Mouse (Mus musculus): ENCODE measurements around the gene Ms4a4c. TPM values are rescaled to one million over a fixed set of nuclear protein-coding genes. Genes with fewer than 3 reads are reported as not detected.

Gene Ms4a4c
- total and polyA plus RNA-seq, 3 experiments = 0.38 to 0.60 (median 0.54) TPM

GRCm38 (mm10) chr19:11368310-11368709 lies 36.3 kb upstream of the Ms4a4c start:
- Histone ChIP-seq H3K27ac (ENCODE audit: insufficient read depth, low read depth) (no peak overlapping the region), H3K4me1 (ENCODE audit: control insufficient read depth in 1 of 2, insufficient read depth in 2 of 2) (peaks cover 0 to 17% of the 10 kb centered on the region in 2 experiments; a peak in 1 of 4 replicates), H3K4me3 (replicated peaks in 1 of 3; ENCODE audit: low read depth in 2 of 3, low read length in 2 of 3, poor library complexity in 1 of 3) (no peak overlapping the region), H3K79me2 (replicated peaks; ENCODE audit: control insufficient read depth, extremely low read depth, insufficient read depth, poor library complexity, severe bottlenecking) (no peaks in the 10 kb centered on the region), H3K9me3 (replicated peaks; ENCODE audit: low read length) (no peaks in the 10 kb centered on the region), H3K27me3 (replicated peaks) (no peaks in the 10 kb centered on the region), H3K9ac (ENCODE audit: insufficient read depth, low read depth) (no peak overlapping the region), H3K4me2 (ENCODE audit: insufficient read depth, low read depth, poor library complexity, severe bottlenecking) (no peak overlapping the region; the same call in 1 of the 2 replicates), H3K36me3 (replicated peaks in 1 of 2; ENCODE audit: control insufficient read depth in 1 of 2, insufficient read depth in 1 of 2, low read length in 1 of 2) (no peaks in the 10 kb centered on the region)
- dilution Hi-C loops (cut with MboI; ENCODE audit: extremely low pct_ligation_motif_present, extremely low pct_unique_long_range_greater_than_20kb, low sequenced_read_pairs) = no loop called here
- TF ChIP-seq MAFK (IDR thresholded peaks at IDR 0.05; ENCODE audit: insufficient replicate concordance, low read length) (no peak), HCFC1 (IDR thresholded peaks at IDR 0.05; ENCODE audit: low read depth, low read length) (no peak), ZNF384 (IDR thresholded peaks at IDR 0.05; ENCODE audit: low read depth, low read length) (no peak), TCF12 (IDR thresholded peaks at IDR 0.05; ENCODE audit: low read depth, low read length) (no peak), MEF2A (IDR thresholded peaks at IDR 0.05; ENCODE audit: borderline replicate concordance, low read depth, low read length) (no peak), JUN (IDR thresholded peaks at IDR 0.05; ENCODE audit: insufficient read depth, low read depth, low read length) (no peak), KAT2A (IDR thresholded peaks at IDR 0.05; ENCODE audit: insufficient replicate concordance, low read length) (no peak), MAZ (IDR thresholded peaks at IDR 0.05; ENCODE audit: low read depth, low read length) (no peak), SMC3 (IDR thresholded peaks at IDR 0.05; ENCODE audit: low read depth, low read length) (no peak), EP300 (IDR thresholded peaks at IDR 0.05; ENCODE audit: low read length) (no peak), TBP (conservative IDR thresholded peaks at IDR 0.05; ENCODE audit: low read depth, low read length) (no peak), RAD21 (IDR thresholded peaks at IDR 0.05; ENCODE audit: low read depth, low read length) (no peak), JUND (conservative IDR thresholded peaks at IDR 0.05; ENCODE audit: low read depth, low read length) (no peak), CHD1 (IDR thresholded peaks at IDR 0.05; ENCODE audit: low read depth, low read length) (no peak), ZC3H11A (IDR thresholded peaks at IDR 0.05; ENCODE audit: low read depth, low read length) (no peak), POLR2AphosphoS2 (IDR thresholded peaks at IDR 0.05; ENCODE audit: low read depth, low read length) (no peak), USF1 (IDR thresholded peaks at IDR 0.05; ENCODE audit: low read depth, low read length) (no peak), BHLHE40 (IDR thresholded peaks at IDR 0.05; ENCODE audit: low read depth, low read length) (no peak), ETS1 (conservative IDR thresholded peaks at IDR 0.05; ENCODE audit: low read depth, low read length) (no peak), IRF4 (IDR thresholded peaks at IDR 0.05; ENCODE audit: low read depth, low read length) (no peak)
- DNase-seq (ENCODE audit: extremely low read depth) = no peak
- in situ Hi-C loops (cut with MboI; ENCODE audit: low pct_ligation_motif_present, low pct_unique_long_range_greater_than_20kb, low sequenced_read_pairs) = no loop called here

GRCm38 (mm10) chr19:11371181-11371580 lies 33.4 kb upstream of the Ms4a4c start:
- no peak overlapping the region for H3K4me3 ChIP-seq (replicated peaks in 1 of 3; ENCODE audit: low read depth in 2 of 3, low read length in 2 of 3, poor library complexity in 1 of 3)
- no peaks in the 10 kb centered on the region for H3K9me3 ChIP-seq (replicated peaks; ENCODE audit: low read length)
- no peak overlapping the region for H3K9ac ChIP-seq (ENCODE audit: insufficient read depth, low read depth)
- H3K79me2 ChIP-seq (replicated peaks; ENCODE audit: control insufficient read depth, extremely low read depth, insufficient read depth, poor library complexity, severe bottlenecking) = no peaks in the 10 kb centered on the region
- no peaks in the 10 kb centered on the region for H3K27me3 ChIP-seq (replicated peaks)
- in situ Hi-C loops (cut with MboI; ENCODE audit: low pct_ligation_motif_present, low pct_unique_long_range_greater_than_20kb, low sequenced_read_pairs) (no loop called here), dilution Hi-C loops (cut with MboI; ENCODE audit: extremely low pct_ligation_motif_present, extremely low pct_unique_long_range_greater_than_20kb, low sequenced_read_pairs) (no loop called here)
- H3K36me3 ChIP-seq (replicated peaks in 1 of 2; ENCODE audit: control insufficient read depth in 1 of 2, insufficient read depth in 1 of 2, low read length in 1 of 2) = no peaks in the 10 kb centered on the region
- no peak for DNase-seq (ENCODE audit: extremely low read depth)
- no peak overlapping the region for H3K27ac ChIP-seq (ENCODE audit: insufficient read depth, low read depth)
- peaks cover 0 to 12% of the 10 kb centered on the region in 2 experiments; a peak in 1 of 4 replicates for H3K4me1 ChIP-seq (ENCODE audit: control insufficient read depth in 1 of 2, insufficient read depth in 2 of 2)
- no peak overlapping the region for H3K4me2 ChIP-seq (ENCODE audit: insufficient read depth, low read depth, poor library complexity, severe bottlenecking)
- TF ChIP-seq TCF12 (IDR thresholded peaks at IDR 0.05; ENCODE audit: low read depth, low read length) (no peak), PAX5 (IDR thresholded peaks at IDR 0.05; ENCODE audit: low read length) (no peak), TBP (conservative IDR thresholded peaks at IDR 0.05; ENCODE audit: low read depth, low read length) (no peak), MAX (IDR thresholded peaks at IDR 0.05; ENCODE audit: low read length) (no peak), CHD2 (IDR thresholded peaks at IDR 0.05; ENCODE audit: low read length) (no peak), MYC (IDR thresholded peaks at IDR 0.05; ENCODE audit: low read depth, low read length) (no peak), JUND (conservative IDR thresholded peaks at IDR 0.05; ENCODE audit: low read depth, low read length) (no peak)
